Mouse (Mus musculus): ENCODE measurements at regions not wholly inside any gene's neighbourhood (a gene's known extent, or its start where the extent isn't known, plus 50 kb on each side); places are given as distances from the start of the nearest gene placed in this dataset.

DNA sequence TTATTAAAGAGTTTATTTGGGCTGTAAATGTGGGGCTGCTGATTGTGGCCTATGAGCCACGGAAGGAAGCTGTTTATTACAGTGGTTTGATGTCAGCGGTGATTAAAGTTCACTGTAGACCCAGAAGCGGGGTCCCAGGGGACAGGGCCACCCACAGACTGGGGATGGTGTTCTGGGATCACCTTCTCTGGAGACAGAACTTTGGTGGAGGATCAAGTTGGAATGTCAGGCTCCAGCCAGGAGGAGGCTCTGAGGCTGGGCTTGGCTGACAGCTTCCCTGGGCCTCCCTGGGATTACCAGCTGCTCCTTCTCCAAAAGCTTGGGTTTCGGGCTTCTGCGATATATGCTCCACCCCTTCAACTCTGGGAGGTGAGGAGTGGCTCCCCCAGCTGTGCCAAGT is 417.1 kb downstream of the Tbc1d22a start:
- 75% methylated on average over 5 of the region's 5 CpGs for WGBS
- no peak overlapping the region for H3K9ac ChIP-seq
- no peak overlapping the region for H3K4me2 ChIP-seq (replicated peaks)
- no peak overlapping the region for H3K4me3 ChIP-seq
- no peaks in the 10 kb centered on the region for H3K9me3 ChIP-seq
- no peaks in the 10 kb centered on the region for H3K36me3 ChIP-seq
- no peaks in the 10 kb centered on the region for H3K4me1 ChIP-seq
- no peak overlapping the region for H3K27ac ChIP-seq
- ATAC-seq (ENCODE audit: insufficient number of reproducible peaks, insufficient read depth, low FRiP score, low TSS enrichment) = no peak
- no peaks in the 10 kb centered on the region for H3K27me3 ChIP-seq

- no peaks in the 10 kb centered on the region for H3K27me3 ChIP-seq
- H3K4me1 ChIP-seq = no peaks in the 10 kb centered on the region
- H3K4me2 ChIP-seq (replicated peaks) = no peak overlapping the region
- no peaks in the 10 kb centered on the region for H3K9me3 ChIP-seq
- H3K4me3 ChIP-seq = no peak overlapping the region
- no peaks in the 10 kb centered on the region for H3K36me3 ChIP-seq
- WGBS = 69% methylated on average over 9 of the region's 9 CpGs
- 0 out of 2 replicates have a peak, but pooled peaks have one; percentile 28 for ATAC-seq (ENCODE audit: insufficient number of reproducible peaks, insufficient read depth, low FRiP score, low TSS enrichment)
- no peak overlapping the region for H3K27ac ChIP-seq
- no peak overlapping the region for H3K9ac ChIP-seq
These were observed 431.0 kb downstream of the Tbc1d22a start for GRCm38 (mm10) chr15:86645244-86645643.

DNA sequence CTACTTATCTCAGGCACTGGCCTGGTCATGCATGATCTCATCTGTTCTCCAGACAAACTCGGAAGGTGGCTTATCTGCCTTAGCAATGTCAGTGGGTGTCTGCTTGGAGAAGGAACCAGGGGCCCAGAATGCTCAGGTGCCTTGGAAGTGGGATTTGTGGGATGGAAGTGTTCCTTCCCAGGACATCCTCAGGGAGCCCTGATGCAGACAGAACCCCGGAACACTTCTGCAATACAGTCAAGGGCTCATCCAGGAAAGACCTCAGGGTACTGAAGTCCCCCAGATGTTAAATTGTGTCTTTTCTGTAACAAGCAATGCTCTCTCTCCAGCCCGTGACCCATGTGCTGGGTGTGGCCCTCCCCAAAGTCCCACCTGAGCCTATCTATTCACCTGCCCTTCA is 433.9 kb downstream of the Tbc1d22a start:
- no peaks in the 10 kb centered on the region for H3K27me3 ChIP-seq

DNA sequence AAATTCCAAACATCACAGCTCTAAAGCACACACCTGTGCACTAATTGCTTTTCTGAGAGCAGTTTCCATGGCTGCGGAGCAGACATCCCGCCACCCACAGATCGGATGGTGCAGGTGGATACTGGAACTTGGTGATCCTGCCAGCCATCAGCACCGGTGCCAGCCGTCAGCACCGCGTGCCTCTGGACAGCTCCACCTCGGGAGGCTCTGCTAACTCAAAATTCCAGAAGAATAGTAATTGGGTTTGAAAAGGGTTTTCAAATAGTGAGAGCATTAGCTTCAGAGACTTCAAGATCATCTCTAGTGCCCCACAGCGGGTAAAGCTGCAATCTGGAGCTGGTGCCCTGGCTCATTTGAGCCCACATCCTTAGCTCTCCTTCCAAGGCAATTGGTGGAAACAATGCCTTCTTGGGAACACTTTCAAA is 458.8 kb downstream of the Tbc1d22a start:
- no peaks in the 10 kb centered on the region for H3K36me3 ChIP-seq
- no peak overlapping the region for H3K4me3 ChIP-seq
- H3K4me2 ChIP-seq (replicated peaks) = no peak overlapping the region
- no peak overlapping the region for H3K27ac ChIP-seq
- no peak overlapping the region for H3K9ac ChIP-seq
- H3K9me3 ChIP-seq = no peaks in the 10 kb centered on the region
- no peak for ATAC-seq (ENCODE audit: insufficient number of reproducible peaks, insufficient read depth, low FRiP score, low TSS enrichment)
- no peaks in the 10 kb centered on the region for H3K4me1 ChIP-seq
- no peaks in the 10 kb centered on the region for H3K27me3 ChIP-seq
- 33% methylated on average over 9 of the region's 9 CpGs for WGBS

More for the DNA sequence above, 433.9 kb downstream of the Tbc1d22a start:
- Histone ChIP-seq H3K27ac (no peak overlapping the region), H3K9ac (no peak overlapping the region), H3K4me2 (replicated peaks) (no peak overlapping the region), H3K4me3 (no peak overlapping the region), H3K36me3 (no peaks in the 10 kb centered on the region), H3K4me1 (no peaks in the 10 kb centered on the region), H3K9me3 (no peaks in the 10 kb centered on the region)
- WGBS = 89% methylated on average over 3 of the region's 3 CpGs
- ATAC-seq (ENCODE audit: insufficient number of reproducible peaks, insufficient read depth, low FRiP score, low TSS enrichment) = no peak

- Histone ChIP-seq H3K4me3 (no peak overlapping the region), H3K4me1 (no peaks in the 10 kb centered on the region), H3K9me3 (no peaks in the 10 kb centered on the region), H3K36me3 (no peaks in the 10 kb centered on the region), H3K9ac (no peak overlapping the region), H3K27ac (no peak overlapping the region), H3K4me2 (replicated peaks) (no peak overlapping the region), H3K27me3 (no peaks in the 10 kb centered on the region)
- no peak for ATAC-seq (ENCODE audit: insufficient number of reproducible peaks, insufficient read depth, low FRiP score, low TSS enrichment)
- WGBS = 56% methylated on average over 7 of the region's 7 CpGs
These were observed 462.8 kb downstream of the Tbc1d22a start for GRCm38 (mm10) chr15:86677016-86677415.

- Histone ChIP-seq H3K9ac (no peak overlapping the region), H3K4me2 (replicated peaks) (no peak overlapping the region), H3K27me3 (no peaks in the 10 kb centered on the region), H3K4me3 (no peak overlapping the region), H3K9me3 (no peaks in the 10 kb centered on the region), H3K4me1 (no peaks in the 10 kb centered on the region), H3K36me3 (no peaks in the 10 kb centered on the region), H3K27ac (no peak overlapping the region)
- ATAC-seq (ENCODE audit: insufficient number of reproducible peaks, insufficient read depth, low FRiP score, low TSS enrichment) = no peak
- WGBS = 88% methylated on average over 12 of the region's 12 CpGs
These were observed 468.8 kb downstream of the Tbc1d22a start for GRCm38 (mm10) chr15:86683081-86683480.

GRCm38 (mm10) chr15:86689694-86690093 is 475.4 kb downstream of the Tbc1d22a start:
- no peak overlapping the region for H3K4me2 ChIP-seq (replicated peaks)
- no peaks in the 10 kb centered on the region for H3K27me3 ChIP-seq
- H3K9ac ChIP-seq = no peak overlapping the region
- no peak overlapping the region for H3K4me3 ChIP-seq
- no peaks in the 10 kb centered on the region for H3K36me3 ChIP-seq
- no peaks in the 10 kb centered on the region for H3K9me3 ChIP-seq
- ATAC-seq (ENCODE audit: insufficient number of reproducible peaks, insufficient read depth, low FRiP score, low TSS enrichment) = no peak
- WGBS = 78% methylated on average over 8 of the region's 8 CpGs
- H3K27ac ChIP-seq = no peak overlapping the region
- H3K4me1 ChIP-seq = no peaks in the 10 kb centered on the region

- no peaks in the 10 kb centered on the region for H3K4me1 ChIP-seq
- ATAC-seq (ENCODE audit: insufficient number of reproducible peaks, insufficient read depth, low FRiP score, low TSS enrichment) = no peak
- 78% methylated on average over 4 of the region's 4 CpGs for WGBS
- no peaks in the 10 kb centered on the region for H3K27me3 ChIP-seq
- no peak overlapping the region for H3K27ac ChIP-seq
- H3K36me3 ChIP-seq = no peaks in the 10 kb centered on the region
- no peak overlapping the region for H3K9ac ChIP-seq
- H3K4me2 ChIP-seq (replicated peaks) = no peak overlapping the region
- no peaks in the 10 kb centered on the region for H3K9me3 ChIP-seq
- H3K4me3 ChIP-seq = no peak overlapping the region
These were observed 482.5 kb downstream of the Tbc1d22a start for GRCm38 (mm10) chr15:86696806-86697205.

DNA sequence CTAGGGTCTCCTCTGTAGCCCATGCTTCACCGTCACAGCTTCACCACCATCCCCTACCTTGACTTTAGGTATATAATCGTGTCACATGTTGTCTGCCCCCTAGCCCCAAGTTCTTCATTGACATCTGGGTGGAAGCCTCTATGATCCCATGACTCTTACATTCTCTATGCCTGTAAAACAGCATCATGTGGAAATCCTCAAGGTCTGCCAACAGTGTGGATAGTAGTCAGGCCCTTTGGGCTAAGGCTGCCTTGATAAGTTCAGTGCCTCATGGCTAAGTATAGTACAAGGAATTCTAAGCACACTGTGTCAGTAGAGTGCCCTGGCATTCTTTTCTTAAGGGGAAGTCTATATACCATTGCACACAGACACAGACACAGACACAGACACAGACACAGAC is 496.2 kb downstream of the Tbc1d22a start:
- Histone ChIP-seq H3K4me3 (no peak overlapping the region), H3K27me3 (no peaks in the 10 kb centered on the region), H3K4me2 (replicated peaks) (no peak overlapping the region), H3K4me1 (no peaks in the 10 kb centered on the region), H3K9ac (no peak overlapping the region), H3K36me3 (no peaks in the 10 kb centered on the region), H3K9me3 (no peaks in the 10 kb centered on the region), H3K27ac (no peak overlapping the region)
- no peak for ATAC-seq (ENCODE audit: insufficient number of reproducible peaks, insufficient read depth, low FRiP score, low TSS enrichment)
- WGBS = 79% methylated on average over 2 of the region's 2 CpGs

DNA sequence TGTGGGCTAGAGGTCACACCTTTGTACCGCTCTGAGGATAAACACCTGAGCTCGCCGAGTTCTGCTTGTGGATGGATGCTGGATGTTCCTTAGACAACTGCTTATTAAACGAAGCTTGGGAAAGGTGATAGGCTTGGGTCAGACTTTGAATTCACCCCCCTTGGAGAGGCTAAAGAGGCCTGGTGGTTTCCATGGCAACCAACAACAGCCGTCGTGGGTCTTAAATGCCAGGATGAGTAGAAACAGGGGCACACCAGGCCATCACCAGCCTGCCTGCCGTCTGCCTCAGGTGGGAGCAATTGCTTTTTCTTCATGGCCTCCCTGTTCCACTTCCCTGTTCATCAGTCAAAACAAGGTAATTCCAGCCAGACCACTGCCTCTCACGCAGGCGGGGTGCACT is 504.1 kb downstream of the Tbc1d22a start:
- Histone ChIP-seq H3K36me3 (no peaks in the 10 kb centered on the region), H3K4me1 (no peaks in the 10 kb centered on the region), H3K9ac (no peak overlapping the region), H3K9me3 (no peaks in the 10 kb centered on the region), H3K4me2 (replicated peaks) (no peak overlapping the region), H3K27me3 (no peaks in the 10 kb centered on the region), H3K27ac (no peak overlapping the region), H3K4me3 (no peak overlapping the region)
- ATAC-seq (ENCODE audit: insufficient number of reproducible peaks, insufficient read depth, low FRiP score, low TSS enrichment) = no peak
- 62% methylated on average over 9 of the region's 9 CpGs for WGBS

DNA sequence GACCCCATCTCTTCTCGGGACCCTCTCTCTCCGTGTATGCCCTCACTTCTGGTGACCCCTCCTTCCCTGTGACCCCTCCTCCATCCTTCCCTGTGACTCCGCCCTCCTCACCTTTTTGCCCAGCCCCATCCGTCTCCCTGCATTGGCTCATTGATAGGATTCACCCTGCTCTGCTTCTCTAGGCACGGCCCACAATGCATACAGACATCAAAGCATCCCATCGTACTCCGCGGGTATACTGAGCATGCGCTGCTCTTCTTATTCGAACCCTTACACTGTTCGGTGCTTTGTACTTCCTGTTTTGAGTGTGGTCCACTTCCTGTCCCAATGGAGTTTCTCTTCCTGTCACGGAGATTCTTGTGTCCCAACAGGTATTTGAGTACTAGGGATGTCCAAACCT is 504.8 kb downstream of the Tbc1d22a start:
- H3K36me3 ChIP-seq = no peaks in the 10 kb centered on the region
- no peak overlapping the region for H3K4me2 ChIP-seq (replicated peaks)
- H3K9me3 ChIP-seq = no peaks in the 10 kb centered on the region
- H3K4me1 ChIP-seq = no peaks in the 10 kb centered on the region
- no peak overlapping the region for H3K27ac ChIP-seq
- no peak for ATAC-seq (ENCODE audit: insufficient number of reproducible peaks, insufficient read depth, low FRiP score, low TSS enrichment)
- WGBS = 89% methylated on average over 12 of the region's 12 CpGs
- H3K27me3 ChIP-seq = no peaks in the 10 kb centered on the region
- H3K4me3 ChIP-seq = no peak overlapping the region
- no peak overlapping the region for H3K9ac ChIP-seq

DNA sequence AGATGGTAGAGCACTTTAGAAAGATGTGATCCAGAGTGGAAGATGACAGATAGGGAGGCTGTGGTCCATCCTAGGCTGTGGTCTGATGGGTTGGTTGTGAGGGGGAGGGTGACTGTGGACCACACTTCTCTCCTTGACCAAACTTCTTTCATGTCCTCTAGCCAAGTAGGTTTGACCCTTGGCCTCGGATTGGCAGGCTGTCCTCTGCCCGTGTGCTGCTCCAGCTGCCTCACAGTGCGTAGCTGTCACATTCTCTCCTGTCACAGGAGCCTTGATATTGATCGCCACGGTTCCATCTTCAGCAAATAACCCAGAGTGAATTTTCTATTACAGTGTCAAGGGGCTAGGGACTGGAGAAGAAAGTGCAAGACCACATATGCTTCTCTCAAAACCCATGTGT is 506.9 kb downstream of the Tbc1d22a start:
- no peaks in the 10 kb centered on the region for H3K4me1 ChIP-seq
- no peaks in the 10 kb centered on the region for H3K9me3 ChIP-seq
- no peak for ATAC-seq (ENCODE audit: insufficient number of reproducible peaks, insufficient read depth, low FRiP score, low TSS enrichment)
- H3K9ac ChIP-seq = no peak overlapping the region
- no peak overlapping the region for H3K4me2 ChIP-seq (replicated peaks)
- WGBS = 62% methylated on average over 5 of the region's 5 CpGs
- H3K36me3 ChIP-seq = no peaks in the 10 kb centered on the region
- H3K4me3 ChIP-seq = no peak overlapping the region
- H3K27ac ChIP-seq = no peak overlapping the region
- H3K27me3 ChIP-seq = no peaks in the 10 kb centered on the region

- ATAC-seq (ENCODE audit: insufficient number of reproducible peaks, insufficient read depth, low FRiP score, low TSS enrichment) = no peak
- Histone ChIP-seq H3K9me3 (no peaks in the 10 kb centered on the region), H3K4me3 (no peak overlapping the region), H3K27ac (no peak overlapping the region), H3K36me3 (no peaks in the 10 kb centered on the region), H3K4me2 (replicated peaks) (no peak overlapping the region), H3K4me1 (no peaks in the 10 kb centered on the region), H3K9ac (no peak overlapping the region), H3K27me3 (no peaks in the 10 kb centered on the region)
These were observed 523.7 kb downstream of the Tbc1d22a start for GRCm38 (mm10) chr15:86737945-86738344.
